In genomic region chr1:105988903-105989639, GRCm38 (mm10) we compare ENCODE assay signal across 9 mouse cellular contexts. TPM values are rescaled to one million over a fixed set of nuclear protein-coding genes. Genes with fewer than 3 reads are reported as not detected.
DNase-seq lines count a peak whose midpoint lies in the region; ATAC-seq and TF ChIP-seq lines count a peak whose summit lies in the region.
"Had no signal": no experiment of that assay in that cellular context is flagged by ENCODE, and none has a peak within 500 bp of the region (broad histone marks: within the 10 kb centered on the region; RNA-seq: fewer than 3 reads in every experiment).

No protein-coding gene starts in this region.

- WGBS in kidney, embryonic 15.5 days, result 70% methylated on average over 14 of the region's 14 CpGs
- 78% methylated on average over 14 of the region's 14 CpGs for whole genome bisulfite sequencing in hindbrain, embryonic 14.5 days
- 77% methylated on average over 14 of the region's 14 CpGs for WGBS in midbrain, embryonic 16.5 days

- TF ChIP-seq POLR2A in bone marrow macrophage, adult 2 months (IDR thresholded peaks at IDR 0.05; ENCODE audit: borderline replicate concordance, low read depth, low read length), result no peak

- no peak for TF ChIP-seq CTCF in bone marrow macrophage, adult 2 months (IDR thresholded peaks at IDR 0.05; ENCODE audit: low read depth, low read length)

- H3K27me3 ChIP-seq in kidney, embryonic 15.5 days, result no peaks in the 10 kb centered on the region
- no peaks in the 10 kb centered on the region for H3K27me3 ChIP-seq in hindbrain, embryonic 14.5 days (ENCODE audit: control insufficient read depth, insufficient read depth, low read length)
- H3K27me3 ChIP-seq in midbrain, embryonic 16.5 days (ENCODE audit: control insufficient read depth, insufficient read depth, low read depth, low read length), result no peaks in the 10 kb centered on the region

- peak overlapping the region; percentile 63 for H3K9ac ChIP-seq in kidney, embryonic 15.5 days
- no peak overlapping the region for H3K9ac ChIP-seq in hindbrain, embryonic 14.5 days
- no peak overlapping the region for H3K9ac ChIP-seq in midbrain, embryonic 16.5 days (ENCODE audit: low read depth, low read length)

- DNase-seq in kidney, adult 8-10 months, result no peak
- DNase-seq in hindbrain, embryonic 14.5 days (ENCODE audit: low spot score), result no peak
- DNase-seq in frontal cortex, postnatal 10 days (ENCODE audit: low spot score in 2 of 2), result no peak
- no peak for DNase-seq in urinary bladder, postnatal 14 days (ENCODE audit: low spot score)
- no peak for DNase-seq in cerebellum, postnatal 10 days
- DNase-seq: left cerebral cortex, postnatal 4 days had no signal

- no peak overlapping the region for H3K27ac ChIP-seq in kidney, embryonic 15.5 days
- 0 out of 2 replicates have a peak overlapping the region, but pooled peaks have one; percentile 8 for H3K27ac ChIP-seq in bone marrow macrophage, adult 2 months (ENCODE audit: insufficient read depth, low read depth, low read length)
- no peak overlapping the region for H3K27ac ChIP-seq in hindbrain, embryonic 14.5 days
- no peak overlapping the region for H3K27ac ChIP-seq in midbrain, embryonic 16.5 days (ENCODE audit: low read length)

- no peaks in the 10 kb centered on the region for H3K9me3 ChIP-seq in kidney, embryonic 15.5 days (replicated peaks)
- H3K9me3 ChIP-seq in hindbrain, embryonic 14.5 days (ENCODE audit: control insufficient read depth, low read length), result no peaks in the 10 kb centered on the region
- no peaks in the 10 kb centered on the region for H3K9me3 ChIP-seq in midbrain, embryonic 16.5 days (replicated peaks; ENCODE audit: control insufficient read depth, low read length, poor library complexity, severe bottlenecking)

- ATAC-seq in kidney, embryonic 15.5 days (replicated peaks; ENCODE audit: low FRiP score), result no peak
- ATAC-seq in hindbrain, embryonic 14.5 days (ENCODE audit: low FRiP score), result no peak
- no peak for ATAC-seq in midbrain, embryonic 16.5 days

- H3K4me2 ChIP-seq in kidney, embryonic 15.5 days, result peak overlapping the region; percentile 80
- H3K4me2 ChIP-seq in hindbrain, embryonic 14.5 days (replicated peaks), result peak overlapping the region; percentile 91
- peak overlapping the region; percentile 95 for H3K4me2 ChIP-seq in midbrain, embryonic 16.5 days (ENCODE audit: low read length)

- peaks cover 32% of the 10 kb centered on the region for H3K4me1 ChIP-seq in kidney, embryonic 15.5 days
- H3K4me1 ChIP-seq in bone marrow macrophage, adult 2 months (ENCODE audit: control insufficient read depth, insufficient read depth, low read length), result peaks cover 22% of the 10 kb centered on the region
- peaks cover 26% of the 10 kb centered on the region for H3K4me1 ChIP-seq in hindbrain, embryonic 14.5 days (replicated peaks; ENCODE audit: control insufficient read depth, insufficient read depth, low read length)
- H3K4me1 ChIP-seq in midbrain, embryonic 16.5 days (ENCODE audit: control insufficient read depth, insufficient read depth, low read length), result peaks cover 20% of the 10 kb centered on the region

- H3K36me3 ChIP-seq in kidney, embryonic 15.5 days, result no peaks in the 10 kb centered on the region
- no peaks in the 10 kb centered on the region for H3K36me3 ChIP-seq in hindbrain, embryonic 14.5 days (replicated peaks; ENCODE audit: control insufficient read depth, insufficient read depth)
- no peaks in the 10 kb centered on the region for H3K36me3 ChIP-seq in midbrain, embryonic 16.5 days (ENCODE audit: control insufficient read depth, insufficient read depth, low read length)

- peak overlapping the region; percentile 91 for H3K4me3 ChIP-seq in kidney, embryonic 15.5 days (replicated peaks)
- H3K4me3 ChIP-seq in bone marrow macrophage, adult 2 months (ENCODE audit: insufficient read depth, low read length), result peak overlapping the region; percentile 85
- peak overlapping the region; percentile 74 for H3K4me3 ChIP-seq in hindbrain, embryonic 14.5 days (replicated peaks; ENCODE audit: low read length)
- peak overlapping the region; percentile 85 for H3K4me3 ChIP-seq in midbrain, embryonic 16.5 days (ENCODE audit: low read depth, low read length)

RNA-seq across cellular contexts. Expression of gene Zcchc2, which starts 1.1 kb away (rescaled TPM):
- 3.1 and 3.2 TPM in 2 replicates for polyA plus RNA-seq in kidney, embryonic 15.5 days (2015; fragmentation: Nextera tagmentation; extraction: Ambion mirVana)
- 15.9 and 18.0 TPM in 2 replicates for polyA plus RNA-seq in bone marrow macrophage, adult 2 months (2012; ENCODE audit: insufficient read depth, insufficient read length, missing spikeins)
- 2.7 and 3.1 TPM in 2 replicates for polyA plus RNA-seq in hindbrain, embryonic 14.5 days (2014; fragmentation: Nextera tagmentation; extraction: Ambion mirVana)
- polyA plus RNA-seq in midbrain, embryonic 16.5 days (2015; fragmentation: Nextera tagmentation; extraction: Ambion mirVana), result 2.7 and 3.4 TPM in 2 replicates
